Mouse (Mus musculus) midbrain, embryonic 12.5 days (tissue): ENCODE measurements around the gene 1700016D06Rik. TPM values are rescaled to one million over a fixed set of nuclear protein-coding genes. Genes with fewer than 3 reads are reported as not detected.

Experiments used
- ATAC-seq: fragments of 200-750 bp; cut with Nextera tagmentation; 2 replicates; pipeline ENCODE4 v1.8.0; 2017; ENCODE audit warnings: low read depth, moderate TSS enrichment, moderate library complexity; ENCODE audit not compliant: low FRiP score
- H3K27ac ChIP-seq: fragments of 300-500 bp; sonication (generic); replicated peaks from 2 replicates; pipeline ENCODE4 v1.5.1; 2016; ENCODE audit warnings: mild to moderate bottlenecking
- H3K27me3 ChIP-seq: fragments of 300-500 bp; sonication (generic); 2 replicates; pipeline ENCODE4 v1.6.1; 2016; ENCODE audit warnings: mild to moderate bottlenecking
- H3K36me3 ChIP-seq: fragments of 300-500 bp; sonication (generic); 2 replicates; pipeline ENCODE4 v1.6.1; 2016
- H3K4me1 ChIP-seq: fragments of 300-500 bp; sonication (generic); 2 replicates; pipeline ENCODE4 v1.6.1; 2016
- H3K4me2 ChIP-seq: fragments of 300-500 bp; sonication (generic); replicated peaks from 2 replicates; pipeline ENCODE4 v1.6.1; 2016; ENCODE audit warnings: mild to moderate bottlenecking, moderate library complexity
- H3K4me3 ChIP-seq: fragments of 300-500 bp; sonication (generic); 2 replicates; pipeline ENCODE4 v1.5.1; 2016; ENCODE audit warnings: mild to moderate bottlenecking
- H3K9ac ChIP-seq: fragments of 300-500 bp; sonication (generic); replicated peaks from 2 replicates; pipeline ENCODE4 v1.6.1; 2016; ENCODE audit warnings: mild to moderate bottlenecking, moderate library complexity
- H3K9me3 ChIP-seq: fragments of 300-500 bp; sonication (generic); 2 replicates; pipeline ENCODE4 v1.6.1; 2016; ENCODE audit warnings: mild to moderate bottlenecking
- WGBS: fragments of 180-500 bp; shearing (Covaris S2); methylation state at CpG from one replicate; pipeline ENCODE4 v1.1.7; 2016; 5-methylcytosine and 5-hydroxymethylcytosine counted together
- polyA plus RNA-seq: library from polyadenylated mRNA; unstranded; fragments of >200 nt; fragmentation: Nextera tagmentation; extraction: Ambion mirVana; gene quantifications from 2 replicates; pipeline ENCODE4 v1.2.1, GENCODE M21; 2016

1700016D06Rik gene
- polyA plus RNA-seq: 0.23 TPM in 1 of 2 replicates, not detected in the other

DNA sequence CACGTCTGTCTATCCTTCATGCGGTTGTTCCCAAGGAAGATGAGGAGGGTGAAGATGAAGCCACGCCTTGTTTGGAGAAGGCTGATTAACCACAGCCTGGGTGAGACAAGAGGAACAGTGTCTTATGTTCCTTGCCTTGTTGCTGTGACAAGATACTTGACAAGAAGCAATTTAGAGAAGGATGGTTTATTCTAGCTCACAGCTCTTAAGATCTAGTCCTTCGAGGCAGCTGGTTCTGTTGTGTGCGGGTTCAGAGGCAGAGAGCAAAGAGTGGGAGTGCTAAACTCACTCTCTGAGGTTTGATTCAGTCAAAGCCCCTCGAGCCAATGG, at the start of gene 1700016D06Rik:
TSS of gene 1700016D06Rik (minus strand) at position 31 of the 330 bp plus-strand sequence.
- no peaks in the 10 kb centered on the region for H3K4me1 ChIP-seq
- H3K4me3 ChIP-seq: peak within 1 kb of the TSS; percentile 14; the same call in 1 of the 2 replicates
- peak within 1 kb of the TSS; percentile 45 for H3K4me2 ChIP-seq
- peak within 1 kb of the TSS; percentile 37; the same call in 1 of the 2 replicates for H3K9ac ChIP-seq
- H3K36me3 ChIP-seq: no peaks in the 10 kb centered on the region
- WGBS: 81% methylated on average over 6 of the region's 6 CpGs
- H3K27ac ChIP-seq: no peak within 1 kb of the TSS
- ATAC-seq: no peak
- no peaks in the 10 kb centered on the region for H3K9me3 ChIP-seq
- peaks cover 17% of the 10 kb centered on the region for H3K27me3 ChIP-seq

DNA sequence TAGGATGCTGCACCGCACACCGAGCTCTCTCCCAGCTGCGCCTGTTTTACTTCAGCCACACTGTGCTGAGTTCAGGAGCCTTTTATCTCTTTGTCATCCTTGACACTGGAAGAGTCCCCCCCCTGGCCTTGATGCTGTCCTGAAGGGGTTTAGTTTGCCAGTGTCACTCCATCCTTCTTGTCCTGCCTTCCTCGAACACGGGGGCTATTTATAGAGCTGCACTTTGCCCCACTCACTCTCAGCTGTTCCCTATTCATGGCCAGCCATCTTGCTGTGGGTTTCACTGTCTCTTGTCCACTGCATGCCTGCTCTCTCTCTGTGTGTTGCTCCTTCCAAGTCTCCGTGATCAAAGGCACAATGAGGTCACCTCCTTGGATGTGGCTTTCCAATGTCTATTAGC, 48.6 kb upstream of the 1700016D06Rik start:
- no peak overlapping the region for H3K27ac ChIP-seq
- H3K9me3 ChIP-seq: no peaks in the 10 kb centered on the region
- peaks cover 4% of the 10 kb centered on the region; the same call in 1 of the 2 replicates for H3K4me1 ChIP-seq
- no peak overlapping the region for H3K4me2 ChIP-seq
- H3K27me3 ChIP-seq: no peaks in the 10 kb centered on the region
- H3K4me3 ChIP-seq: no peak overlapping the region
- ATAC-seq: no peak
- 80% methylated on average over 6 of the region's 6 CpGs for WGBS
- H3K9ac ChIP-seq: no peak overlapping the region
- no peaks in the 10 kb centered on the region for H3K36me3 ChIP-seq

DNA sequence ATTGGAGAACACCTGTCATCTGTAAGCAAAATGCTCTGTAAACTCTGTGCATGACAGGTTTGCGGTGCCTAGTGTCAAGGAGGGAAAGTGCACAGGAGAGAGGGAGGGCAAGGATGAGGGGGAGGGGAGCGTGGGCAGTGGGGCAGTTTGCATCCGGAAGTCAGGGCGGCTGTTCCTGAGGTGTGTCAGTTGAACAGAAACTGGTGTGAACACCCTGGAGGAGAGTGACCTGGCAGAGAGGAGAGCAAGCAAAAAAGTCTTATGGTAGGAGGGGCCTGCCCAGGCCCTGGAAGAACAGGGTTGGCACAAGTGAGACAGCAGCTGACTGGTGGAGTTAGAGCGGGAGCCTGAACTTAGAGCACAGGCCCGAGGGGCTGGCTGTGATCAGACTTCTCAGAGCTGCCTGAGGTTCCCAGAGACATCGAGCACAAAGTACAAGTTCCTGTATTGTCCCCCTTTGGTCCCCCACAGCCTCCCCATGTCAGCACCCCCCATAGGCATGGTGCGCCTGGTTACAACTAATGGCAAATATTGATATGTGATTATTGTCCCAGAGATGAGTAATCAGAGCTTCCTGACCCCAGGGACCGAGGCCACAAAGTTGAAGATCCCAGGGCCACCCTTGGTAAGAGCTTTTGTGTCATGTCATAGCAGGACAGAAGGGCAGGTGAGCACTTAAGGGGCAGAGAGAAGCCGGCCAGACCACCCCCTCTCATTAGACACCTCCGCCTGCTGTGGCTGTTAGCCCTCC, 46.2 kb upstream of the 1700016D06Rik start:
- no peak overlapping the region for H3K4me3 ChIP-seq
- no peak overlapping the region for H3K4me2 ChIP-seq
- no peak for ATAC-seq
- H3K27me3 ChIP-seq: no peaks in the 10 kb centered on the region
- H3K9me3 ChIP-seq: no peaks in the 10 kb centered on the region
- WGBS: 90% methylated on average over 11 of the region's 11 CpGs
- no peaks in the 10 kb centered on the region for H3K36me3 ChIP-seq
- H3K9ac ChIP-seq: no peak overlapping the region
- peaks cover 4% of the 10 kb centered on the region; the same call in 1 of the 2 replicates for H3K4me1 ChIP-seq
- H3K27ac ChIP-seq: no peak overlapping the region

DNA sequence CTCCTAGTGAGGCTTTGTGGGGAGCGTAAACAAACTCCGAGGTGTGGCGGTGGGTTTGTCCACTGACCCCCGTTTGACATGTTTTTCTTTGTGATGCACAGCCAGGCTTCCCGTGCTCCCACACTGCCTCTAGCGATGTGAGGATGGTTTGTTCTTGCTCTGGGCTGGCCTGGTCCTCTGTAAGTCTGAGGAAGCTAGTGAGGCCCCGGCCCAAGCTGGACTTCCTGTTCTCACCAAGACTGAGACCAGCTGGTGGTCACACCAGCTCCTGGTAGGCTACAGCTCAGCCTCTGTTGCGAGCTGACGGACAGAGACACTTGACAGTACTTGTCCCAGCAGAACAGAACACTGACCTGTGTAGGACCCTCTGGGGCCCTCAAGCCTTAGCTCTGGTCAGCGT, 42.7 kb upstream of the 1700016D06Rik start:
- H3K4me2 ChIP-seq: no peak overlapping the region
- ATAC-seq: no peak
- H3K4me1 ChIP-seq: peaks cover 4% of the 10 kb centered on the region; the same call in 1 of the 2 replicates
- no peak overlapping the region for H3K9ac ChIP-seq
- H3K36me3 ChIP-seq: peaks cover 22% of the 10 kb centered on the region
- no peaks in the 10 kb centered on the region for H3K27me3 ChIP-seq
- no peaks in the 10 kb centered on the region for H3K9me3 ChIP-seq
- no peak overlapping the region for H3K27ac ChIP-seq
- H3K4me3 ChIP-seq: no peak overlapping the region
- WGBS: 85% methylated on average over 10 of the region's 10 CpGs

DNA sequence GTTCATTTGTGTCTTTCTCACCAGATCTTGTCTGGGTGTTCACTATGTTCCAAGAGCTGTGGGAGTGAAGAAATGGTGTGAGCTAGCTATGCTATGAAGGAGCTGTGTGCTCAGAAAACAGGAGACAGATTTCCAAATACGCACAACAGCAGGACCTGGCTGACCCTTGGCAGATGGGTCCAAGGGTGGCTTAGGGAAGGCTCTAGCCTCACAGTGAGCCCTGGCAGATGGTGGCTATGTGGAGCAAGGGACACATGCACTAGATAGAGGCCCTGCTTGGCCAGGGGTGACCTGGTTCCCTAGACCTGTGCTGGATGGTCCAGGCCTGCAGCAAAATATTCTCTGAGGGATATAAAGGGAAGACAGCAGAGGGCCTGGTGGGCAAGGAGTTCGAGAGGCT, 40.0 kb upstream of the 1700016D06Rik start:
- H3K36me3 ChIP-seq: peaks cover 46% of the 10 kb centered on the region

DNA sequence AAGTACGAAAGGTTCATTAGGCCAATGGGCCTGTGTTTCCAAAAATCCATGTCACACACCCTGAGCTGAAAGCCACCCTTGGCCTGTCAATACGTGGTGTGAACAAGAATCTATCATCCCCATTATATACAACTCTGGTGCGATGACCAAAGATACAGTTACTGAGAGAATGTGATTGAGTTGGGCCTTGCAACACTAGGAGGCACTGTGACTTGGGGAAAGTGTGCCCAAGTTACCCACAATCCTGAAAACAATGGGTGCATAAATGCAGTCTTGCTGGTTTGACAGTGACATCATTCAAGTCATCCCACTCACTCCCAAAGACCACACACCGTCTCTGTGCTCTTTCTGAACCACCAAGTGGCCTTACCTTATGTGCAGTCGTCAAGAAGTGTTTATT, 38.2 kb upstream of the 1700016D06Rik start:
- ATAC-seq: no peak
- Histone ChIP-seq H3K4me2 (no peak overlapping the region), H3K27ac (no peak overlapping the region), H3K36me3 (peaks cover 62% of the 10 kb centered on the region), H3K27me3 (no peaks in the 10 kb centered on the region), H3K9ac (no peak overlapping the region), H3K9me3 (no peaks in the 10 kb centered on the region), H3K4me3 (no peak overlapping the region), H3K4me1 (no peaks in the 10 kb centered on the region)
- WGBS: 93% methylated on average over 5 of the region's 5 CpGs

More for the DNA sequence above, 40.0 kb upstream of the 1700016D06Rik start:
- H3K4me2 ChIP-seq: no peak overlapping the region
- no peak overlapping the region for H3K4me3 ChIP-seq
- no peak for ATAC-seq
- no peak overlapping the region for H3K27ac ChIP-seq
- H3K9ac ChIP-seq: no peak overlapping the region
- no peaks in the 10 kb centered on the region for H3K27me3 ChIP-seq
- no peaks in the 10 kb centered on the region for H3K4me1 ChIP-seq
- 88% methylated on average over 2 of the region's 2 CpGs for WGBS
- H3K9me3 ChIP-seq: no peaks in the 10 kb centered on the region

DNA sequence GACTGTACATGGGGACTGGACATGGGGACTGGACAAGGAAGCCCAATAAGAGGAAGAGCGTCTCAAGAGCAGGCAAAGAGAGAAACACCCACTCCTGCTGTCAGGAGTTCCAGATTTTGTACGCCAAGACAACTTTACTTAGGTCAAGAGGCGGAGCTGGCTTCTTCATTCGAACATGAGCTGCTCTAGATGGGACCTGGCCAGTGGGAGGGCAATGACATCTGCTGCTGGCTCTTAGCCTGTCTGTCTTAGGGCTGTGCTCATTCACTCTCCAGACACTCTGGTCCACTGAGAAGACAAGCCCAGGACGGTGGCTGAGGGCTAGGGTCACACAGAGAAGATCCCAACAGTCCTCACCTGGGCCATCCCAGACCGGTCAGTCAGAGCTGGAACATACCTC, 36.2 kb upstream of the 1700016D06Rik start:
- Histone ChIP-seq H3K4me3 (no peak overlapping the region), H3K27ac (no peak overlapping the region), H3K4me2 (no peak overlapping the region), H3K9ac (no peak overlapping the region), H3K36me3 (peaks cover 66% of the 10 kb centered on the region), H3K4me1 (0 out of 2 replicates have a peak, but pooled peaks cover 4% of the 10 kb centered on the region), H3K27me3 (no peaks in the 10 kb centered on the region), H3K9me3 (no peaks in the 10 kb centered on the region)
- no peak for ATAC-seq
- WGBS: 88% methylated on average over 6 of the region's 6 CpGs

DNA sequence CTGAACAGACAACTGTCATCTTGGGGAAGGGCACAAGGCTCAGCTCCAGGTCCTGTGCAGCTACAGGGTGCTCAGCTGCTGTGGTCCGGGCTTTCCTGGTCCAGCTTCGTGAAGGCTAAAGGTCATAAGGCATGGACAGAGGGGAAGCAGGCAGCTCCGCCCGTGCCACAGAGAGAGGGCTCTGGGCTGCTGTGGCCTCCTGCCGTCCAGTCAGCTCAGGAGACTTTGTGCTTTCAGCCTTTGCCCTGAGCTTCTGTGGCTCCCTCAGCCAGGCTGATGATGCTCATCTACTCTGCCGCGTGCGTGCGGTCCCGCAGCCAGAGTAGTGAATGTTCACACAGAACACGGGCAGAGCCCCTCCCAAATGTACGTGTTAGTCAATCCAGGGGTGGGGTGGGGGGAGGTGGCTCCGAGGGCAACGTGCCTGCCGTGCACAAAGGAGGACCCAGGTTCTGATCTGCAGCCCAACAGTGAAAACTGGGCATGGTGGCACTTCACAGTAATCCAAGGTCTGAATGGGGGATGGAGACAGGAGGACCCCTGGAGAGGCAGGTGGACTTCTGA, 34.9 kb upstream of the 1700016D06Rik start:
- H3K4me2 ChIP-seq: no peak overlapping the region
- H3K4me1 ChIP-seq: peaks cover 12% of the 10 kb centered on the region
- ATAC-seq: no peak
- H3K27ac ChIP-seq: no peak overlapping the region
- H3K27me3 ChIP-seq: no peaks in the 10 kb centered on the region
- no peak overlapping the region for H3K9ac ChIP-seq
- peaks cover 63% of the 10 kb centered on the region for H3K36me3 ChIP-seq
- no peaks in the 10 kb centered on the region for H3K9me3 ChIP-seq
- no peak overlapping the region for H3K4me3 ChIP-seq
- WGBS: 89% methylated on average over 15 of the region's 15 CpGs

DNA sequence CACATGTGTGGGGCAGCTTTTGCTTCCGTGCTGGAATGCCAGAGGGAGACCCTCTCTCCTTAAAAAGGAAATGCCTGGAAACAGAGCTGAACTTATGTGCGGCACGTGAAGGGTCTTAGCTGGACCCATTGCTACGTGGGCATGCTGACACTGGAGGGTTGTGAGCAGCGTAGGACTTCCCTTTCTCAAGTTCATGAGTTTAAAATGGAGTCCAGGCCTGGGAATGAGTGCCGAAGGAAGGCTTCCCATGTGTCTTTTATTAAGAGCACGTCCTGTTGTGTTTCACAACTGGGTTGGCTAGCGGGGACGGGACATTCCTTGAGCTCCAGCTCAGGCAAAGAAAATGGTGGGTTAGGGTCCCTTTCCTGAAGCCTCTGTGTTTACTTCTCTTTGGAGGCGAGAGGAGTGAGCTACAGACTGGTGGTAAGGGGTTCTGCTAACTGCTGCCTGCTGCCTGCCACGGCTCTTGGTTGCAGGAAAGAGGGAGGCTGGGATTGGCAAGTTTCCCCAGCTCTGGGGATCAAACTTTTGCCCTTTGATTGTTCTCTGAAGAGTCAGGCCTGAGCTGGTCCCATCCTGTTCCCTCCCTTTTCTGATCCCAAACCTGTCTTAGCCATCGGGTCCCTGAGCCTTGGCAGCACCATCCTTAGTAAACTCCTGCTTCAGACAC, 29.5 kb upstream of the 1700016D06Rik start:
- no peaks in the 10 kb centered on the region for H3K9me3 ChIP-seq
- 71% methylated on average over 12 of the region's 12 CpGs for WGBS
- peak overlapping the region; percentile 73 for H3K4me2 ChIP-seq
- H3K27ac ChIP-seq: no peak overlapping the region
- peak overlapping the region; percentile 4 for H3K4me3 ChIP-seq
- H3K9ac ChIP-seq: no peak overlapping the region
- H3K36me3 ChIP-seq: peaks cover 17% of the 10 kb centered on the region
- H3K27me3 ChIP-seq: peaks cover 14% of the 10 kb centered on the region
- ATAC-seq: no peak
- H3K4me1 ChIP-seq: peaks cover 33% of the 10 kb centered on the region

DNA sequence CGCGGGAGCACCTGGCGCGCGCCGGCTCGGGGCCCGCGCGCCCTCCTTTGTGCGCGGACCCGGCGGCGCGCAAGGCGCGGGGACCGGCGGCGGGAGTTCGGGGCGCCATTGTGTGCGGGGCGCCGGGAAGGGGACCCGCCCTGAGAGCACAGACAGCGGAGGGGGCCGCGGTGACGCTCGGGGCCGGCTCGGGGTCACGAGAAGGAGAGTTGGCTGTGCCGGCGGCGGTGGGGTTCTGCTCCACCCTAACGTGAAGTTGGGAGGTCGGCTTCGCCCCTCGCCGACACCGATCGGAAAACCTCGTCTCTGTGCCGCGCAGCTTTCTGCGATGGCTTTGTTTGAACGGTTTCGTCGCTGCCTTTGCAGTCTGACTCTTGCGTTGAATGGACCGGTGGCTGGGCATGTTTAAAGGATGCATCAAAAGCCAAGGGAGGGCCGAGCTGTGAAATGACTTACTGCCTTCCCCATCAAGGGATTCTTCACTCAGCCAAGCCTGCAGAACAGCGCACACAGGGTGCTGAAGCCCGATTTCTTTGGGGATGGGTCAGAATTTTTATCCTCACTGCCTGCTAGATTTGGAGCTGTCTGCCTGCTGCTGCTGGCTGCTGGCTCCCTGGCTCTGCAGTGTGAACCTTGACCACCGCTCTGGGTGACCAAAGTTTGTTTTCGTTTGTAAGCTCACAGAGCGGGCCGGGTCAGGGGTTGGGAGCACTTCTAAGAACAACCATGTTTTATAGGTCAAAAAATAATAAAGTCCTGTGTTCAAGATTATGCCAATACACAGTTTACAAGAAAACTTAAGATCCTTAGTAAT, 27.8 kb upstream of the 1700016D06Rik start:
- H3K27me3 ChIP-seq: peaks cover 27% of the 10 kb centered on the region
- WGBS: under 1% methylated on average over 52 of the region's 61 CpGs
- peak overlapping the region; percentile 83 for H3K4me3 ChIP-seq
- H3K27ac ChIP-seq: peak overlapping the region; percentile 98
- peak overlapping the region; percentile 73 for H3K4me2 ChIP-seq
- no peaks in the 10 kb centered on the region for H3K9me3 ChIP-seq
- H3K36me3 ChIP-seq: peaks cover under 1% of the 10 kb centered on the region; the same call in 1 of the 2 replicates
- ATAC-seq: peak; percentile 53; the same call in 1 of the 2 replicates
- peak overlapping the region; percentile 89 for H3K9ac ChIP-seq
- H3K4me1 ChIP-seq: peaks cover 33% of the 10 kb centered on the region

DNA sequence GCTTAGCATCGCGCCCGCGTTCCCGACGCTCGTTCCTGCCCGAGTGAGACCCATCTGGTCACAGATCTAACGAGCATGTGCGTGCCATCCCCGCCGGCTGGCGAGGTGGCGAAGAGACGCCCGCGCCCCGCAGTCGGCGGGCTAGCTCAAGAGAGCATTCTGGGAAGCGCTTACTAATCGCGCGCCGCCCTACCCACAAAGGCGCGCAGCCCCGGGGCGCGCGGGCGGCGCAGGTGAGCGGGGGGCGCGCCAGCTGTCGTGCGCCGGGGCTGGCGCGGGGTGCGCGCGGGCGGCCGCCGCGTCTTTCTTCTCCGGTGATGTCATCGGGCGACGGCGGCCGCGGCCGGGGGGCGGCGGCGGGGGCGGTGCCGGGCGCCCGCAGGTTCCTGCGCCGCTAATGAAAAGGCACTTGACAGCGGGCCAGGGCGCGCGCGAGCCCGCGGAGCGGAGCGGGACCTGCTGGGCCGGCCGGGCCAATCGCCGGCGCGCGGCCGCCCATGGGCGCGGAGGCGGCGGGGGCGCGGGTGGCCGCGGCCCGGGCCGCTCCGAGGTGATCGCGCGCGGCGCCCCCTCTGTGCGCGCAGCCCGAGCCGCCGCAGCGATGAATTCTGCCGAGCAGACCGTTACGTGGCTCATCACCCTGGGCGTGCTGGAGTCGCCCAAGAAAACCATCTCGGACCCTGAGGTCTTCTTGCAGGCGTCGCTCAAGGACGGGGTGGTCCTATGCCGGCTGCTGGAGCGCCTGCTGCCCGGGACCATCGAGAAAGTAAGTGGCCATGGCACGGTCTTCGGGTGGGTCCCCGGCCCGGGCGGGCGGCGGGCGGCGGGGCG, 27.0 kb upstream of the 1700016D06Rik start, which contains the start of gene Arhgef7:
TSS of gene Arhgef7 (plus strand) at position 71 of the 831 bp plus-strand sequence.
- under 1% methylated on average over 102 of the region's 127 CpGs for WGBS
- peak within 1 kb of the TSS; percentile 98 for H3K27ac ChIP-seq
- peak; percentile 91 for ATAC-seq
- no peaks in the 10 kb centered on the region for H3K36me3 ChIP-seq
- peak within 1 kb of the TSS; percentile 89 for H3K9ac ChIP-seq
- H3K4me1 ChIP-seq: peaks cover 29% of the 10 kb centered on the region
- peaks cover 27% of the 10 kb centered on the region for H3K27me3 ChIP-seq
- peak within 1 kb of the TSS; percentile 73 for H3K4me2 ChIP-seq
- no peaks in the 10 kb centered on the region for H3K9me3 ChIP-seq
- peak within 1 kb of the TSS; percentile 83 for H3K4me3 ChIP-seq
